Mouse (Mus musculus): ENCODE measurements around the gene Gm17545. TPM values are rescaled to one million over a fixed set of nuclear protein-coding genes. Genes with fewer than 3 reads are reported as not detected.
A peak's percentile ranks its signal among the peaks of the same experiment; 100 is the strongest.

Gm17545 gene
- total and polyA plus RNA-seq, 3 experiments = not detected

- DNase-seq = peak in 1 of 2 experiments; percentile 26
These were observed 3.2 kb downstream of the Gm17545 start for GRCm38 (mm10) chr9:22457142-22457835.

GRCm38 (mm10) chr9:22461946-22462345, 7.9 kb downstream of the Gm17545 start:
- Histone ChIP-seq H3K36me3 (ENCODE audit: control insufficient read depth, insufficient read depth, low read length) (no peaks in the 10 kb centered on the region; the same call in 1 of the 2 replicates), H3K9ac (ENCODE audit: low read depth, low read length) (no peak overlapping the region), H3K4me3 (no peak overlapping the region), H3K27me3 (ENCODE audit: control insufficient read depth, insufficient read depth, low read length) (no peaks in the 10 kb centered on the region), H3K4me1 (ENCODE audit: control insufficient read depth, insufficient read depth, low read length) (peaks cover 2% of the 10 kb centered on the region), H3K79me2 (replicated peaks; ENCODE audit: control insufficient read depth, insufficient read depth, low read length) (peaks cover 6% of the 10 kb centered on the region), H3K27ac (no peak overlapping the region)
- intact Hi-C loops (cut with DNase I) = no loop called here
- DNase-seq = peak in 1 of 2 experiments; percentile 56
- WGBS = 66% methylated on average over 3 of the region's 3 CpGs
- TF ChIP-seq EP300 (IDR thresholded peaks at IDR 0.05; ENCODE audit: insufficient read depth, low read depth, low read length) (no peak), CTCF (IDR thresholded peaks at IDR 0.05) (no peak), POLR2A (IDR thresholded peaks at IDR 0.05; ENCODE audit: insufficient read depth, low read depth, low read length) (no peak)

More at GRCm38 (mm10) chr9:22457142-22457835, 3.2 kb downstream of the Gm17545 start:
- H3K36me3 ChIP-seq (ENCODE audit: control insufficient read depth, insufficient read depth, low read length) = no peaks in the 10 kb centered on the region; the same call in 1 of the 2 replicates
- H3K4me1 ChIP-seq (ENCODE audit: control insufficient read depth, insufficient read depth, low read length) = peaks cover 2% of the 10 kb centered on the region
- H3K4me3 ChIP-seq = no peak overlapping the region
- TF ChIP-seq POLR2A (IDR thresholded peaks at IDR 0.05; ENCODE audit: insufficient read depth, low read depth, low read length) (no peak), EP300 (IDR thresholded peaks at IDR 0.05; ENCODE audit: insufficient read depth, low read depth, low read length) (no peak), CTCF (IDR thresholded peaks at IDR 0.05) (no peak)
- H3K79me2 ChIP-seq (replicated peaks; ENCODE audit: control insufficient read depth, insufficient read depth, low read length) = no peaks in the 10 kb centered on the region
- 55% methylated on average over 11 of the region's 11 CpGs for WGBS
- no peaks in the 10 kb centered on the region for H3K27me3 ChIP-seq (ENCODE audit: control insufficient read depth, insufficient read depth, low read length)
- no peak overlapping the region for H3K9ac ChIP-seq (ENCODE audit: low read depth, low read length)
- H3K27ac ChIP-seq = peak overlapping the region; percentile 55
- intact Hi-C loops (cut with DNase I) = loop anchor here (5.0 kb wide), 1 partner anchor 45 kb away; the partner anchor contains the start of gene 9530077C05Rik

GRCm38 (mm10) chr9:22466212-22466611, 12.1 kb downstream of the Gm17545 start:
- Histone ChIP-seq H3K27ac (no peak overlapping the region), H3K4me1 (ENCODE audit: control insufficient read depth, insufficient read depth, low read length) (peaks cover 2% of the 10 kb centered on the region), H3K36me3 (ENCODE audit: control insufficient read depth, insufficient read depth, low read length) (no peaks in the 10 kb centered on the region), H3K79me2 (replicated peaks; ENCODE audit: control insufficient read depth, insufficient read depth, low read length) (peaks cover 9% of the 10 kb centered on the region), H3K4me3 (no peak overlapping the region), H3K9ac (ENCODE audit: low read depth, low read length) (no peak overlapping the region), H3K27me3 (ENCODE audit: control insufficient read depth, insufficient read depth, low read length) (no peaks in the 10 kb centered on the region)
- WGBS = 97% methylated on average over 5 of the region's 5 CpGs
- no peak for DNase-seq
- TF ChIP-seq CTCF (IDR thresholded peaks at IDR 0.05) (no peak), POLR2A (IDR thresholded peaks at IDR 0.05; ENCODE audit: insufficient read depth, low read depth, low read length) (no peak), EP300 (IDR thresholded peaks at IDR 0.05; ENCODE audit: insufficient read depth, low read depth, low read length) (no peak)
- intact Hi-C loops (cut with DNase I) = no loop called here

GRCm38 (mm10) chr9:22467371-22468169, 13.5 kb downstream of the Gm17545 start:
- no peak for DNase-seq
- Histone ChIP-seq H3K27me3 (ENCODE audit: control insufficient read depth, insufficient read depth, low read length) (no peaks in the 10 kb centered on the region), H3K9ac (ENCODE audit: low read depth, low read length) (peak overlapping the region; percentile 100), H3K27ac (peak overlapping the region; percentile 83), H3K36me3 (ENCODE audit: control insufficient read depth, insufficient read depth, low read length) (no peaks in the 10 kb centered on the region), H3K4me1 (ENCODE audit: control insufficient read depth, insufficient read depth, low read length) (peaks cover 2% of the 10 kb centered on the region), H3K4me3 (peak overlapping the region; percentile 91), H3K79me2 (replicated peaks; ENCODE audit: control insufficient read depth, insufficient read depth, low read length) (peaks cover 9% of the 10 kb centered on the region)
- WGBS = under 1% methylated on average over 68 of the region's 73 CpGs
- TF ChIP-seq CTCF (IDR thresholded peaks at IDR 0.05) = no peak
- TF ChIP-seq EP300 (IDR thresholded peaks at IDR 0.05; ENCODE audit: insufficient read depth, low read depth, low read length) = no peak
- TF ChIP-seq POLR2A (IDR thresholded peaks at IDR 0.05; ENCODE audit: insufficient read depth, low read depth, low read length) = no peak
- intact Hi-C loops (cut with DNase I) = no loop called here

GRCm38 (mm10) chr9:22468170-22468898, 14.2 kb downstream of the Gm17545 start:
- Histone ChIP-seq H3K36me3 (ENCODE audit: control insufficient read depth, insufficient read depth, low read length) (no peaks in the 10 kb centered on the region), H3K27ac (peak overlapping the region; percentile 83), H3K79me2 (replicated peaks; ENCODE audit: control insufficient read depth, insufficient read depth, low read length) (peaks cover 9% of the 10 kb centered on the region), H3K9ac (ENCODE audit: low read depth, low read length) (peak overlapping the region; percentile 100), H3K4me3 (peak overlapping the region; percentile 91), H3K27me3 (ENCODE audit: control insufficient read depth, insufficient read depth, low read length) (no peaks in the 10 kb centered on the region), H3K4me1 (ENCODE audit: control insufficient read depth, insufficient read depth, low read length) (peaks cover 2% of the 10 kb centered on the region)
- peak; percentile 74 to 81 for DNase-seq
- TF ChIP-seq EP300 (IDR thresholded peaks at IDR 0.05; ENCODE audit: insufficient read depth, low read depth, low read length) (no peak), POLR2A (IDR thresholded peaks at IDR 0.05; ENCODE audit: insufficient read depth, low read depth, low read length) (peak; percentile 72)
- 4% methylated on average over 42 of the region's 43 CpGs for whole genome bisulfite sequencing
- intact Hi-C loops (cut with DNase I) = no loop called here

Measured in heart, adult 2 months (tissue).